Mouse (Mus musculus) ES-E14 (cell line): ENCODE measurements around the gene Tgm7. TPM values are rescaled to one million over a fixed set of nuclear protein-coding genes. Genes with fewer than 3 reads are reported as not detected.

ENCODE experiments used
- DNase-seq: peaks from one replicate; pipeline ENCODE4 v3.0.0-alpha.2; 2013; ENCODE audit warnings: low read depth, low spot score
- H3K27ac ChIP-seq: 2 replicates; pipeline ENCODE4 v1.5.1; 2012; ENCODE audit warnings: low read depth, mild to moderate bottlenecking, low read length, moderate library complexity, mixed read lengths; ENCODE audit not compliant: poor library complexity, insufficient read depth, severe bottlenecking
- H3K36me3 ChIP-seq: 2 replicates; pipeline ENCODE4 v1.6.1; 2012; ENCODE audit warnings: mild to moderate bottlenecking, low read length, moderate library complexity, mixed read lengths; ENCODE audit not compliant: control insufficient read depth, poor library complexity, insufficient read depth, severe bottlenecking
- H3K4me1 ChIP-seq, 2 experiments: fragments of 150-350 bp in 1 of 2; sonication (generic) in 1 of 2; 2 replicates each; pipeline ENCODE4 v1.6.1; 2012; ENCODE audit warnings: low read length in 2 of 2, mild to moderate bottlenecking in 1 of 2, mixed read lengths in 1 of 2; ENCODE audit not compliant: control insufficient read depth in 2 of 2, insufficient read depth in 2 of 2, poor library complexity in 1 of 2
- H3K4me3 ChIP-seq, 2 experiments: fragments of 150-350 bp in 1 of 2; sonication (generic) in 1 of 2; 2 replicates each; pipeline ENCODE4 v1.5.1; 2012; ENCODE audit warnings: low read length in 2 of 2, low read depth in 1 of 2, mild to moderate bottlenecking in 1 of 2, mixed read lengths in 1 of 2; ENCODE audit not compliant: insufficient read depth in 1 of 2, poor library complexity in 1 of 2, severe bottlenecking in 1 of 2
- H3K9ac ChIP-seq: 2 replicates; pipeline ENCODE4 v1.6.1; 2012; ENCODE audit warnings: low read depth, mild to moderate bottlenecking, low read length, mixed read lengths; ENCODE audit not compliant: poor library complexity, insufficient read depth, severe bottlenecking
- H3K9me3 ChIP-seq: fragments of 150-350 bp; sonication (generic); 2 replicates; pipeline ENCODE4 v1.6.1; 2012; ENCODE audit warnings: low read depth, mild to moderate bottlenecking, low read length; ENCODE audit not compliant: control insufficient read depth, insufficient read depth
- CHD2 ChIP-seq: IDR thresholded peaks from 2 replicates; pipeline ENCODE4 v1.6.1; 2014; ENCODE audit warnings: mild to moderate bottlenecking, low read depth, low read length, inconsistent platforms
- HCFC1 ChIP-seq: IDR thresholded peaks from 2 replicates; pipeline ENCODE4 v1.6.1; 2012; ENCODE audit warnings: low read length, inconsistent platforms, borderline replicate concordance; ENCODE audit not compliant: insufficient read depth
- MAFK ChIP-seq: IDR thresholded peaks from 2 replicates; pipeline ENCODE4 v1.6.1; 2014; ENCODE audit warnings: mild to moderate bottlenecking, low read depth, low read length, inconsistent platforms; ENCODE audit not compliant: insufficient read depth
- ZC3H11A ChIP-seq: IDR thresholded peaks from 2 replicates; pipeline ENCODE4 v1.6.1; 2012; ENCODE audit warnings: low read depth, mild to moderate bottlenecking, inconsistent platforms, low read length, borderline replicate concordance
- ZNF384 ChIP-seq: IDR thresholded peaks from 2 replicates; pipeline ENCODE4 v1.6.1; 2012; ENCODE audit warnings: low read depth, low read length, inconsistent platforms
- in situ Hi-C, 2 experiments: fragments of 600-800 bp; cut with MboI; formaldehyde crosslinking; loops; one replicate each; pipeline ENCODE4 v1.15.1; 2025; ENCODE audit warnings: low sequenced_read_pairs in 2 of 2, inconsistent platforms in 1 of 2; ENCODE audit not compliant: unreplicated experiment in 2 of 2
- total RNA-seq: library from RNA; depleted of rRNA; stranded (reverse); fragments of 300-350 nt; gene quantifications from 2 replicates; pipeline ENCODE4 v1.2.3, GENCODE M21; 2012; rRNA removed

The Tgm7 gene
- total RNA-seq, 1 experiment: not detected

- Histone ChIP-seq H3K9ac (no peak overlapping the region), H3K36me3 (no peaks in the 10 kb centered on the region), H3K4me1 (peaks cover 0 to 2% of the 10 kb centered on the region in 2 experiments; a peak in 1 of 4 replicates), H3K9me3 (no peaks in the 10 kb centered on the region), H3K27ac (no peak overlapping the region), H3K4me3 (no peak overlapping the region)
- TF ChIP-seq ZNF384 (no peak), CHD2 (no peak), MAFK (no peak), ZC3H11A (no peak), HCFC1 (no peak)
- in situ Hi-C loops: no loop called here
- DNase-seq: no peak
Measured at GRCm38 (mm10) chr2:121052176-121052575, 57.4 kb downstream of the Tgm7 start.

GRCm38 (mm10) chr2:121045653-121046052 is 63.9 kb downstream of the Tgm7 start:
- H3K9ac ChIP-seq: no peak overlapping the region
- no peak overlapping the region for H3K4me3 ChIP-seq
- peaks cover 3 to 6% of the 10 kb centered on the region in 2 experiments; a peak in 2 of 4 replicates for H3K4me1 ChIP-seq
- H3K36me3 ChIP-seq: no peaks in the 10 kb centered on the region
- in situ Hi-C loops: no loop called here
- TF ChIP-seq HCFC1: no peak
- TF ChIP-seq ZC3H11A: no peak
- no peak for TF ChIP-seq MAFK
- no peak for TF ChIP-seq ZNF384
- no peak for TF ChIP-seq CHD2
- DNase-seq: peak; percentile 1
- H3K9me3 ChIP-seq: no peaks in the 10 kb centered on the region
- H3K27ac ChIP-seq: no peak overlapping the region

Other genes starting within 250 kb of the Tgm7 start
- gene Ubr1, start 139.1 kb downstream of the Tgm7 start, total RNA-seq: 21.5 and 21.9 TPM in 2 replicates
- 3.6 and 5.0 TPM in 2 replicates for gene Tmem62, start 132.8 kb downstream of the Tgm7 start, total RNA-seq
- gene Ccndbp1, start 101.4 kb downstream of the Tgm7 start, total RNA-seq: 21.4 and 23.0 TPM in 2 replicates
- gene Epb42, start 72.7 kb downstream of the Tgm7 start, total RNA-seq: not detected in 2 replicates
- not detected in 2 replicates for gene Tgm5, start 24.0 kb downstream of the Tgm7 start, total RNA-seq
- 14.8 and 15.0 TPM in 2 replicates for gene Adal, start 30.6 kb upstream of the Tgm7 start, total RNA-seq
- 12.5 and 15.0 TPM in 2 replicates for gene Lcmt2, start 30.9 kb upstream of the Tgm7 start, total RNA-seq
- 38.1 and 45.9 TPM in 2 replicates for gene Tubgcp4, start 60.9 kb upstream of the Tgm7 start, total RNA-seq
- 3.5 and 5.0 TPM in 2 replicates for gene Zscan29, start 61.3 kb upstream of the Tgm7 start, total RNA-seq
- 47.6 and 63.3 TPM in 2 replicates for gene Trp53bp1, start 161.6 kb upstream of the Tgm7 start, total RNA-seq
- 4.3 and 4.4 TPM in 2 replicates for gene Map1a, start 179.8 kb upstream of the Tgm7 start, total RNA-seq
- 7.6 and 8.8 TPM in 2 replicates for gene Ppip5k1, start 245.6 kb upstream of the Tgm7 start, total RNA-seq
- gene Ckmt1, start 247.9 kb upstream of the Tgm7 start, total RNA-seq: 8.3 and 11.3 TPM in 2 replicates